Mouse (Mus musculus) CH12.LX (cell line): ENCODE measurements at regions not wholly inside any gene's neighbourhood (a gene's known extent, or its start where the extent isn't known, plus 50 kb on each side); places are given as distances from the start of the nearest gene placed in this dataset.

ENCODE experiments used
- DNase-seq: peaks from one replicate; pipeline ENCODE4 v3.0.0-alpha.2; 2013; ENCODE audit errors: extremely low read depth
- H3K27ac ChIP-seq: 2 replicates; pipeline ENCODE4 v1.5.1; 2012; ENCODE audit warnings: low read depth, mild to moderate bottlenecking, control low read depth, moderate library complexity; ENCODE audit not compliant: insufficient read depth
- H3K27me3 ChIP-seq: replicated peaks from 2 replicates; pipeline ENCODE3; 2012; ENCODE audit warnings: inconsistent platforms
- H3K36me3 ChIP-seq, 2 experiments: replicated peaks in 1 of 2; 2 replicates each; pipeline versions ENCODE3 to v1.6.1; 2012; ENCODE audit warnings: inconsistent platforms in 1 of 2, low read length in 1 of 2, mild to moderate bottlenecking in 1 of 2, mixed read lengths in 1 of 2, moderate library complexity in 1 of 2; ENCODE audit not compliant: control insufficient read depth in 1 of 2, insufficient read depth in 1 of 2
- H3K4me1 ChIP-seq, 2 experiments: 2 replicates each; pipeline ENCODE4 v1.6.1; 2012; ENCODE audit warnings: inconsistent platforms in 1 of 2, moderate library complexity in 1 of 2; ENCODE audit not compliant: insufficient read depth in 2 of 2, control insufficient read depth in 1 of 2
- H3K4me2 ChIP-seq: 2 replicates; pipeline ENCODE4 v1.6.1; 2012; ENCODE audit warnings: low read depth, mild to moderate bottlenecking, control low read depth; ENCODE audit not compliant: poor library complexity, insufficient read depth, severe bottlenecking
- H3K4me3 ChIP-seq, 3 experiments: fragments of 150-350 bp in 1 of 3; sonication (generic) in 1 of 3; replicated peaks in 1 of 3; 2 replicates each; pipeline versions ENCODE3 to v1.5.1; 2011 to 2012; ENCODE audit warnings: low read depth in 2 of 3, low read length in 2 of 3, mild to moderate bottlenecking in 2 of 3, moderate library complexity in 2 of 3, control low read depth in 1 of 3, improper control_type of control experiment in 1 of 3, inconsistent platforms in 1 of 3, mixed read lengths in 1 of 3; ENCODE audit not compliant: poor library complexity in 1 of 3
- H3K79me2 ChIP-seq: replicated peaks from 2 replicates; pipeline ENCODE4 v1.6.1; 2012; ENCODE audit warnings: mild to moderate bottlenecking, moderate library complexity; ENCODE audit not compliant: control insufficient read depth, poor library complexity, insufficient read depth, severe bottlenecking; ENCODE audit errors: extremely low read depth
- H3K9ac ChIP-seq: 2 replicates; pipeline ENCODE4 v1.6.1; 2012; ENCODE audit warnings: low read depth, mild to moderate bottlenecking, control low read depth, moderate library complexity; ENCODE audit not compliant: insufficient read depth
- H3K9me3 ChIP-seq: replicated peaks from 2 replicates; pipeline ENCODE3; 2012; ENCODE audit warnings: low read length, inconsistent platforms, mixed read lengths
- CTCF ChIP-seq, 2 experiments: IDR thresholded peaks in 1 of 2; conservative IDR thresholded peaks in 1 of 2; 2 replicates each; pipeline ENCODE4 v1.5.1; 2011 to 2012; ENCODE audit warnings: low read depth in 2 of 2, low read length in 2 of 2, improper control_type of control experiment in 1 of 2, inconsistent platforms in 1 of 2, mild to moderate bottlenecking in 1 of 2, moderate library complexity in 1 of 2
- E2F4 ChIP-seq: IDR thresholded peaks from 2 replicates; pipeline ENCODE4 v1.6.1; 2011; ENCODE audit warnings: low read depth, low read length, improper control_type of control experiment; ENCODE audit not compliant: insufficient replicate concordance
- ELF1 ChIP-seq: IDR thresholded peaks from 2 replicates; pipeline ENCODE4 v1.6.1; 2014; ENCODE audit warnings: low read depth, mild to moderate bottlenecking, inconsistent platforms, low read length, improper control_type of control experiment
- EP300 ChIP-seq: IDR thresholded peaks from 2 replicates; pipeline ENCODE4 v1.6.1; 2011; ENCODE audit warnings: low read length, improper control_type of control experiment
- ETS1 ChIP-seq: conservative IDR thresholded peaks from 2 replicates; pipeline ENCODE4 v1.6.1; 2012; ENCODE audit warnings: low read depth, mild to moderate bottlenecking, inconsistent platforms, low read length, improper control_type of control experiment, moderate library complexity
- IRF4 ChIP-seq: IDR thresholded peaks from 2 replicates; pipeline ENCODE4 v1.6.1; 2014; ENCODE audit warnings: low read depth, mild to moderate bottlenecking, inconsistent platforms, low read length, improper control_type of control experiment
- JUN ChIP-seq: IDR thresholded peaks from 2 replicates; pipeline ENCODE4 v1.6.1; 2011; ENCODE audit warnings: low read depth, mild to moderate bottlenecking, low read length, improper control_type of control experiment, moderate library complexity; ENCODE audit not compliant: insufficient read depth
- MAZ ChIP-seq: IDR thresholded peaks from 2 replicates; pipeline ENCODE4 v1.6.1; 2012; ENCODE audit warnings: low read depth, mild to moderate bottlenecking, inconsistent platforms, low read length, improper control_type of control experiment, moderate library complexity
- MEF2A ChIP-seq: IDR thresholded peaks from 2 replicates; pipeline ENCODE4 v1.6.1; 2014; ENCODE audit warnings: low read depth, mild to moderate bottlenecking, inconsistent platforms, low read length, improper control_type of control experiment, borderline replicate concordance
- NRF1 ChIP-seq: IDR thresholded peaks from 2 replicates; pipeline ENCODE4 v1.6.1; 2014; ENCODE audit warnings: low read depth, mild to moderate bottlenecking, inconsistent platforms, low read length, improper control_type of control experiment, moderate library complexity
- PAX5 ChIP-seq: IDR thresholded peaks from 2 replicates; pipeline ENCODE4 v1.6.1; 2012; ENCODE audit warnings: low read length, inconsistent platforms, mixed read lengths
- POLR2A ChIP-seq: IDR thresholded peaks from 2 replicates; pipeline ENCODE4 v1.6.1; 2011; ENCODE audit warnings: low read depth, mild to moderate bottlenecking, improper control_type of control experiment, low read length
- RAD21 ChIP-seq: IDR thresholded peaks from 2 replicates; pipeline ENCODE4 v1.6.1; 2011; ENCODE audit warnings: low read depth, mild to moderate bottlenecking, low read length, improper control_type of control experiment, moderate library complexity
- RCOR1 ChIP-seq: conservative IDR thresholded peaks from 2 replicates; pipeline ENCODE4 v1.6.1; 2012; ENCODE audit warnings: low read depth, mild to moderate bottlenecking, inconsistent platforms, low read length, improper control_type of control experiment
- SMC3 ChIP-seq: IDR thresholded peaks from 2 replicates; pipeline ENCODE4 v1.6.1; 2011; ENCODE audit warnings: low read depth, low read length, improper control_type of control experiment
- UBTF ChIP-seq: IDR thresholded peaks from 2 replicates; pipeline ENCODE4 v1.6.1; 2012; ENCODE audit warnings: low read depth, mild to moderate bottlenecking, inconsistent platforms, low read length, improper control_type of control experiment, moderate library complexity
- ZC3H11A ChIP-seq: IDR thresholded peaks from 2 replicates; pipeline ENCODE4 v1.6.1; 2012; ENCODE audit warnings: low read depth, mild to moderate bottlenecking, inconsistent platforms, low read length, improper control_type of control experiment
- ZKSCAN1 ChIP-seq: IDR thresholded peaks from 2 replicates; pipeline ENCODE4 v1.6.1; 2012; ENCODE audit warnings: low read depth, inconsistent platforms, low read length, improper control_type of control experiment, borderline replicate concordance
- ZMIZ1 ChIP-seq: IDR thresholded peaks from 2 replicates; pipeline ENCODE4 v1.6.1; 2012; ENCODE audit warnings: low read depth, mild to moderate bottlenecking, inconsistent platforms, low read length, improper control_type of control experiment
- dilution Hi-C: fragments of 300-500 bp; cut with MboI; formaldehyde crosslinking; loops from 2 replicates; pipeline ENCODE4 v1.14.3; 2020; ENCODE audit warnings: low sequenced_read_pairs; ENCODE audit not compliant: extremely low pct_unique_long_range_greater_than_20kb, extremely low pct_ligation_motif_present
- in situ Hi-C: fragments of 300-500 bp; cut with MboI; formaldehyde crosslinking; loops from 3 replicates; pipeline ENCODE4 v1.14.3; 2019; ENCODE audit warnings: low sequenced_read_pairs, low pct_ligation_motif_present, low pct_unique_long_range_greater_than_20kb, mixed read lengths

GRCm38 (mm10) chr3:102335146-102335545, 130.7 kb upstream of the Vangl1 start:
- TF ChIP-seq ZMIZ1 (no peak), MAZ (no peak), E2F4 (no peak), ETS1 (no peak), ZC3H11A (no peak), EP300 (no peak), RAD21 (peak; percentile 75), ELF1 (no peak), JUN (no peak), CTCF (conservative IDR thresholded peaks at IDR 0.05 in 1 of 2, IDR thresholded peaks at IDR 0.05 in 1 of 2; ENCODE audit: low read depth in 2 of 2, low read length in 2 of 2) (peak; percentile 72 to 81), NRF1 (no peak), SMC3 (peak; percentile 67)
- dilution Hi-C loops: no loop called here
- DNase-seq: peak; percentile 40
- Histone ChIP-seq H3K9me3 (no peaks in the 10 kb centered on the region), H3K4me1 (peaks cover 0 to 5% of the 10 kb centered on the region in 2 experiments; a peak in 1 of 4 replicates), H3K9ac (no peak overlapping the region), H3K27me3 (no peaks in the 10 kb centered on the region), H3K27ac (no peak overlapping the region), H3K4me3 (no peak overlapping the region), H3K36me3 (no peaks in the 10 kb centered on the region), H3K4me2 (no peak overlapping the region), H3K79me2 (no peaks in the 10 kb centered on the region)
- in situ Hi-C loops: no loop called here

GRCm38 (mm10) chr3:102332221-102332620, 127.7 kb upstream of the Vangl1 start:
- no peak overlapping the region for H3K4me3 ChIP-seq
- no peaks in the 10 kb centered on the region for H3K79me2 ChIP-seq
- no peaks in the 10 kb centered on the region for H3K4me1 ChIP-seq
- in situ Hi-C loops: loop anchor here (5.0 kb wide), 1 partner anchor 360 kb away; no protein-coding TSS in a partner anchor
- no peaks in the 10 kb centered on the region for H3K27me3 ChIP-seq
- H3K27ac ChIP-seq: no peak overlapping the region
- no peak overlapping the region for H3K9ac ChIP-seq
- no peaks in the 10 kb centered on the region for H3K9me3 ChIP-seq
- H3K36me3 ChIP-seq: no peaks in the 10 kb centered on the region
- DNase-seq: no peak
- dilution Hi-C loops: no loop called here
- no peak overlapping the region for H3K4me2 ChIP-seq
- TF ChIP-seq JUN: no peak
- no peak for TF ChIP-seq RCOR1
- TF ChIP-seq ZKSCAN1: no peak
- no peak for TF ChIP-seq IRF4
- no peak for TF ChIP-seq POLR2A
- no peak for TF ChIP-seq UBTF
- no peak for TF ChIP-seq MEF2A
- TF ChIP-seq PAX5: no peak
- no peak for TF ChIP-seq ZC3H11A
- no peak for TF ChIP-seq EP300
